Mouse (Mus musculus): ENCODE measurements around the gene Zyx.

Zyx gene

GRCm38 (mm10) chr6:42395960-42396809 lies 46.8 kb downstream of the Zyx start:
- peak; percentile 72 for DNase-seq (ENCODE audit: low read depth, low spot score)

GRCm38 (mm10) chr6:42397041-42397657 lies 47.7 kb downstream of the Zyx start:
- no peak for DNase-seq (ENCODE audit: low read depth, low spot score)

GRCm38 (mm10) chr6:42398285-42398684 lies 48.9 kb downstream of the Zyx start:
- no peak for DNase-seq (ENCODE audit: low read depth, low spot score)

GRCm38 (mm10) chr6:42398998-42399397 lies 49.6 kb downstream of the Zyx start:
- DNase-seq (ENCODE audit: low read depth, low spot score): no peak

- no peak for DNase-seq (ENCODE audit: low read depth, low spot score)
Observed at GRCm38 (mm10) chr6:42399938-42400337, 50.5 kb downstream of the Zyx start, which contains the start of gene Tas2r143. Tas2r143 (plus strand) TSS chr6:42400238.

- no peak for DNase-seq (ENCODE audit: low read depth, low spot score)
Observed at GRCm38 (mm10) chr6:42405134-42405533, 55.7 kb downstream of the Zyx start, which contains the start of gene Tas2r135. Tas2r135 (plus strand) TSS chr6:42405434.

Data from brain, adult 2 months (tissue).